Mouse (Mus musculus) kidney, adult 2 months (tissue): ENCODE measurements around the gene Stt3b. TPM values are rescaled to one million over a fixed set of nuclear protein-coding genes. Genes with fewer than 3 reads are reported as not detected.
A peak's percentile ranks its signal among the peaks of the same experiment; 100 is the strongest.

Experiments
- DNase-seq: peaks from one replicate; pipeline ENCODE4 v3.0.0; 2021
- H3K27ac ChIP-seq: fragments of 200-500 bp; 2 replicates; pipeline ENCODE4 v1.5.1; 2012; ENCODE audit warnings: low read depth, low read length, control low read depth, inconsistent platforms; ENCODE audit not compliant: insufficient read depth
- H3K27me3 ChIP-seq: fragments of 200-500 bp; replicated peaks from 2 replicates; pipeline ENCODE4 v1.6.1; 2012; ENCODE audit warnings: mild to moderate bottlenecking, moderate library complexity, low read length, inconsistent platforms; ENCODE audit not compliant: control insufficient read depth, insufficient read depth
- H3K36me3 ChIP-seq: fragments of 200-500 bp; 2 replicates; pipeline ENCODE4 v1.6.1; 2012; ENCODE audit warnings: mild to moderate bottlenecking, moderate library complexity, low read length, inconsistent platforms; ENCODE audit not compliant: control insufficient read depth, insufficient read depth
- H3K4me1 ChIP-seq: fragments of 200-500 bp; 2 replicates; pipeline ENCODE4 v1.6.1; 2011; ENCODE audit warnings: low read length; ENCODE audit not compliant: control insufficient read depth, insufficient read depth
- H3K4me3 ChIP-seq: fragments of 200-500 bp; 2 replicates; pipeline ENCODE4 v1.5.1; 2011; ENCODE audit warnings: mild to moderate bottlenecking, low read depth, low read length, control low read depth; ENCODE audit not compliant: insufficient read depth
- CTCF ChIP-seq: fragments of 200-500 bp; conservative IDR thresholded peaks from 2 replicates; pipeline ENCODE4 v1.5.1; 2011; ENCODE audit warnings: low read depth, mild to moderate bottlenecking, control low read depth, low read length, moderate library complexity, mixed read lengths; ENCODE audit not compliant: insufficient read depth, insufficient read length
- POLR2A ChIP-seq: fragments of 200-500 bp; IDR thresholded peaks from one replicate; pipeline ENCODE4 v1.6.1; 2011; ENCODE audit warnings: low read depth, low read length, control low read depth
- WGBS: fragments of 180-500 bp; shearing (Covaris S2); methylation state at CpG from one replicate; pipeline ENCODE4 v1.1.7; 2018; 5-methylcytosine and 5-hydroxymethylcytosine counted together
- polyA plus RNA-seq: library from polyadenylated mRNA; depleted of rRNA; stranded (reverse); fragments of >200 nt; gene quantifications from 2 replicates; pipeline ENCODE4 v1.2.3, GENCODE M21; 2012

Stt3b gene
- polyA plus RNA-seq, 1 experiment: 45.9 TPM

DNA sequence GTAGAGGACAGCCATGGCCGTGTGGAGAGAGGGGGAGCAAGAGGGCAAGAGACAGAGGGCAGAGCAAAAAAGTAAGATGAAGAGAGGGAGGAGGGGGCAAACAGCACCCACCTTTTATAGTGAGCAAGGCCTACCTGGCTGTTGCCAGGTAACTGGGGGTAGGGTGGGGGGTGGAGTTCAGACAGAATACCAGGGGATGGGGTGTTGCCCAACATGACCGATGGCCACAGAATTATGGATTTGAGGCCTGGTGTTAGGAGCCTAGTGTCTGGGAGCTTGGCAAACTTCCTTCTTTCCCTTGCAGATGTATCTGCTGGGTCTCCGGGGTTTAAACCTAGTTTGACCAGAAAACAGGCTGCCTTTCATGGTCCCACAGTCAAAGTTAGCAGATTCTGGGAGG lies 34.7 kb upstream of the Stt3b start:
- Histone ChIP-seq H3K4me1 (no peaks in the 10 kb centered on the region), H3K4me3 (no peak overlapping the region), H3K36me3 (no peaks in the 10 kb centered on the region), H3K27ac (no peak overlapping the region), H3K27me3 (no peaks in the 10 kb centered on the region)
- DNase-seq: no peak
- WGBS: 92% methylated on average over 3 of the region's 3 CpGs
- no peak for TF ChIP-seq CTCF
- TF ChIP-seq POLR2A: no peak

DNA sequence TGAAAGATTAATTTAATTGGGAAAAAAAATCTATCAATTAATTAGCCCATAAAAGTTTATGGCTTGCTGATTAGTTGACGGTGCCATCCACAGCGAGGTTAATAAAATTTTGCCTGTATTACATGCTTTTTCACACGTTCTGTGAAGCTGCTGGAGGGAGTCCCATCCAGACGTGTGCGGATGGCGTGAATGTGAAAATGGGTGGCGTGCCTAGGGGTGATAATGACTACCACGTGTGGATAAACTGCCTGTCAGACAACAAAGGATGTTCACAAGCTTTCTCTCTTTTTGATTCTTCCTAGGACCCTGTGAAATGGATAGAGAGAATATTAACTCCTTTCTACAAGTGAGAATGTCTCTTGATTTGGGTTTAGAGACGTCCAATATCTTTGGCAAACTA lies 31.4 kb upstream of the Stt3b start:
- TF ChIP-seq POLR2A (no peak), CTCF (no peak)
- WGBS: 82% methylated on average over 9 of the region's 9 CpGs

DNA sequence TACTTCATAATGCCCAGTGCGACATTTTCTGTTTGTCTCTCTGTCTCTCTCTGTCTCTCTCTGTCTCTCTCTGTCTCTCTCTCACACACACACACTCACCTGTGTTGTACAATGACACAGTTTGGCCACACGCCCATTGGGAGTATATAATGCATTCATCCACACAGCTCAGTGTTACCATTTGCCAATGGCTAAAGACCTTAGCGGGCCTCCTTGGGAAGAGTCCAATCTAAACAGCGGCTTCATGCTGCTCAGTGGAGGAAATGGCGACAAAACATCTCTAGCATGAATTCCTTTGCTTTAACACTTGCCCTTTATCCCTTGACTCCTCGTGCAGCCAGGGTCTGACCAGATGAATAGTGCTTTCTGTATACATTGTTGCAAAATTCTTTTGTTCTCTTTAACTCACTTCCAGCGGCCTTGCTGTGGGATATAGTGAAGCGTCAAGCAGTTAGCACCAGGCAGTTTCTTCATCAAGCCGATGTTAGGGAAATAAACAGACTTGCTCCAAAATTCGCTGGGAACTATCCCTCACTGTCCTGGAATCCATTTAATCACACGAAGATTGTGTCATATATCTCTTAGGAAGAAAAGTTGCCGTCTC lies 30.1 kb upstream of the Stt3b start:
- Histone ChIP-seq H3K36me3 (no peaks in the 10 kb centered on the region), H3K27ac (no peak overlapping the region), H3K4me3 (no peak overlapping the region), H3K4me1 (no peaks in the 10 kb centered on the region), H3K27me3 (no peaks in the 10 kb centered on the region)
- peak; percentile 60 for DNase-seq
- no peak for TF ChIP-seq CTCF
- TF ChIP-seq POLR2A: no peak
- WGBS: 51% methylated on average over 12 of the region's 12 CpGs

More for the DNA sequence above, 31.4 kb upstream of the Stt3b start:
- H3K4me3 ChIP-seq: no peak overlapping the region
- H3K36me3 ChIP-seq: no peaks in the 10 kb centered on the region
- DNase-seq: no peak
- H3K4me1 ChIP-seq: no peaks in the 10 kb centered on the region
- H3K27me3 ChIP-seq: no peaks in the 10 kb centered on the region
- H3K27ac ChIP-seq: no peak overlapping the region

DNA sequence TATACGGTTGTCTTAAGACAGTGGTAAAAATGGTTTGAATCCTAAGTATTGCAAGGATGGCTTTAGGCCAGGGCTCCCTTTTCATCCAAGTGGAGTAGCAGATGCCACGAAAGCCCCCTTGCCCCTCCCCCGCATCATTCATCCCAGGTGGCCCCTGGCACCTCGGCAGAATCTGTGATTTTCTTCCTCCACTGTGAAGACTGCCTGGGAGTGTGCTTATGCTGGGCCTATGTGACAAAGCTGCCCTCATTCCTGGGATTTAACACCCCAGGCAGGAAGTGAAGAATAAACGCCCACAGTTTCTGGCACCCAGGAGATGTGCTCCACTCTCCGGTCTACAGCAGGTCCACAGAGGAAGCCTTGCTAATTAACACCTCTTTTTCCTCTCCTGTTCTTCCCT lies 28.6 kb upstream of the Stt3b start:
- WGBS: 61% methylated on average over 6 of the region's 6 CpGs
- no peak overlapping the region for H3K27ac ChIP-seq
- TF ChIP-seq POLR2A: no peak
- no peak for TF ChIP-seq CTCF

DNA sequence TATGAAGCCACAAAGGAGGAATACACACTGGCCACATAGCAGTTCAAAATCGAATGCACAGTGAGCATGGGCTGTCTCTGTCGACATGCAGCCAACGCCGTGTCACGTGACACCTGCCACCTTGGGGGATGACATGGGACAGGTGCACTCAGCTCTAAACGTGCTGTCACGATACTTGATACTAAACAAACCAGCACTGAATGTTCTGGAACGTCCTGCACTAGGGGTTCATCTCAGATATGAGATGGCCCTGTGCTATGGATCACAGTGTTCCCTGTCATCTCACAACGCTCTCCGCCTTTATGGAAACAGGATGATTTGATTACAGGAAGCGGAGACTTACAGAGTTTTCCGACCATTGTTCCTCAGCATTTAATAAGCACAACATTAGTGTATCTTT lies 22.8 kb upstream of the Stt3b start:
- Histone ChIP-seq H3K4me1 (no peaks in the 10 kb centered on the region), H3K36me3 (no peaks in the 10 kb centered on the region), H3K27me3 (no peaks in the 10 kb centered on the region), H3K27ac (no peak overlapping the region), H3K4me3 (no peak overlapping the region)
- no peak for DNase-seq
- TF ChIP-seq POLR2A (no peak), CTCF (no peak)
- WGBS: 37% methylated on average over 12 of the region's 12 CpGs

More for the DNA sequence above, 28.6 kb upstream of the Stt3b start:
- H3K36me3 ChIP-seq: no peaks in the 10 kb centered on the region
- H3K27me3 ChIP-seq: no peaks in the 10 kb centered on the region
- H3K4me3 ChIP-seq: no peak overlapping the region
- H3K4me1 ChIP-seq: no peaks in the 10 kb centered on the region
- DNase-seq: no peak

DNA sequence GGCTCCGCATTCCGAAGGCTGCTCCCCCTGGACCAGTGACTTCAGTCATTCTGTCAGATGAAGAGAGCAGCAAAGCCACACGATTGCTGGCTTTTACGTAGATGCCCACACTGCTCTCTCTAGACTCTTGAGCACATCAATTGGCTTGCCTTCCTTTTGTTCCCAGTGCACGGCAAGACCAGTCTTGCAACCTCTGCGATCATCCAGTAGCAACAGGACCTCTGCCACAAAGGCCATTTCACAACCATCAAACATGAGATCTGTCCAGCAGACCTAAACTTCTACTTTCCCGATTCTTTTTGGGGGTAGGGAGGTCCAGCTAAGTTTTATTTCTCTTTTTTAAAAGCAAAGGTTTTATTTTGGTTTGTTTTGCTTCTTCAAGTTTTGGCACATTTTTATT lies 22.1 kb upstream of the Stt3b start:
- Histone ChIP-seq H3K4me1 (no peaks in the 10 kb centered on the region), H3K27ac (no peak overlapping the region), H3K4me3 (no peak overlapping the region), H3K36me3 (no peaks in the 10 kb centered on the region), H3K27me3 (no peaks in the 10 kb centered on the region)
- 82% methylated on average over 7 of the region's 7 CpGs for WGBS
- DNase-seq: no peak
- TF ChIP-seq POLR2A (no peak), CTCF (no peak)

DNA sequence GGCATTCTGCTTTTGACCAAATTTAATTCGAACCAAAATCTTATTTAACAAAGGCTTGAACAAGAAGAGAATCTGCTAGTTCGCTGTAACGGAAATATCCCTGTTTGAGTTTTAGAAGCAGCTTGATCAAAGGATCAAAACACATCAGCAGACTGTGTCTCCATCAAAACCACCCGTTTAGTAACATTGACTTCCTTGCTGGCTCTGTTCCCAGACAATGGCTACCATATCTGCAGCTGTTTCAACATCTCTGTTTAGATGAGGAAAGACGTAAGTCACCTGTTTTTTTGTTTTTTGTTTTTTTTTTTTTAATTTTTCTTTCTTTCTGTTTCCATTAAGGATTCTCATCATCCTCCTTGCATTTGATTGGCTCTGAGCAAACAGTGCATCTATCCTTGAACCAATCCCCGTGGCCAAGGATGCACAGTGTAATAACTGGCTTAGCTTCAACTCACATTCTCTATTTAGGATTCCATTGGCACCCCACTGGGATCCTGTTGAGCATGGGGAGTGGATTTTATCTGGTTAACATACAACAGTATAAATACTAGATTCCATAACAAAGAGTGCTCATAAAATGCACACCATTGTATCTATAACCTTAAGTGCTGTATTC lies 20.7 kb upstream of the Stt3b start:
- Histone ChIP-seq H3K27ac (no peak overlapping the region), H3K4me1 (peaks cover 3% of the 10 kb centered on the region; the same call in 1 of the 2 replicates)

More for the DNA sequence above, 20.7 kb upstream of the Stt3b start:
- no peaks in the 10 kb centered on the region for H3K27me3 ChIP-seq
- H3K36me3 ChIP-seq: no peaks in the 10 kb centered on the region
- TF ChIP-seq POLR2A (no peak), CTCF (no peak)
- no peak overlapping the region for H3K4me3 ChIP-seq
- no peak for DNase-seq
- WGBS: 64% methylated on average over 6 of the region's 6 CpGs
